Mouse (Mus musculus): Measurements from ENCODE around the gene Tkfc. TPM values are rescaled to one million over a fixed set of nuclear protein-coding genes. Genes with fewer than 3 reads are reported as not detected.
"Not testable (repeated sequence)": the region's sequence is repeated elsewhere in the genome, so short reads cannot be mapped to it uniquely, and the experiment has no call there.

Tkfc gene
- polyA plus RNA-seq, 1 experiment: 5.4 TPM

- no peaks in the 10 kb centered on the region for H3K27me3 ChIP-seq (ENCODE audit: control insufficient read depth, insufficient read depth, low read length)
- TF ChIP-seq POLR2A (IDR thresholded peaks at IDR 0.05; ENCODE audit: low read depth, low read length) (no peak), CTCF (IDR thresholded peaks at IDR 0.05; ENCODE audit: extremely low read depth, insufficient read depth, insufficient read length, insufficient replicate concordance) (no peak)
- no peak overlapping the region for H3K27ac ChIP-seq (ENCODE audit: insufficient read depth, low read length)
- H3K36me3 ChIP-seq (ENCODE audit: control insufficient read depth, insufficient read depth, low read length): no peaks in the 10 kb centered on the region
- DNase-seq (ENCODE audit: low read depth in 1 of 2, low spot score in 2 of 2): no peak
- no peaks in the 10 kb centered on the region for H3K4me1 ChIP-seq (ENCODE audit: control insufficient read depth, insufficient read depth, insufficient read length)
- H3K4me3 ChIP-seq (ENCODE audit: extremely low read depth, insufficient read depth, insufficient read length): no peak overlapping the region
- WGBS: 80% methylated on average over 5 of the region's 5 CpGs
Measured at GRCm38 (mm10) chr19:10562351-10562750, 43.1 kb downstream of the Tkfc start.

- Histone ChIP-seq H3K4me1 (ENCODE audit: control insufficient read depth, insufficient read depth, insufficient read length) (no peaks in the 10 kb centered on the region), H3K4me3 (ENCODE audit: extremely low read depth, insufficient read depth, insufficient read length) (no peak overlapping the region), H3K27ac (ENCODE audit: insufficient read depth, low read length) (no peak overlapping the region), H3K27me3 (ENCODE audit: control insufficient read depth, insufficient read depth, low read length) (no peaks in the 10 kb centered on the region), H3K36me3 (ENCODE audit: control insufficient read depth, insufficient read depth, low read length) (no peaks in the 10 kb centered on the region)
- no peak for TF ChIP-seq CTCF (IDR thresholded peaks at IDR 0.05; ENCODE audit: extremely low read depth, insufficient read depth, insufficient read length, insufficient replicate concordance)
- no peak for TF ChIP-seq POLR2A (IDR thresholded peaks at IDR 0.05; ENCODE audit: low read depth, low read length)
- DNase-seq (ENCODE audit: low read depth in 1 of 2, low spot score in 2 of 2): no peak
- 72% methylated on average over 6 of the region's 6 CpGs for WGBS
Measured at GRCm38 (mm10) chr19:10561558-10562314, 43.7 kb downstream of the Tkfc start.

GRCm38 (mm10) chr19:10560108-10560507, 45.3 kb downstream of the Tkfc start:
- DNase-seq (ENCODE audit: low read depth in 1 of 2, low spot score in 2 of 2): no peak
- no peaks in the 10 kb centered on the region for H3K27me3 ChIP-seq (ENCODE audit: control insufficient read depth, insufficient read depth, low read length)
- no peak overlapping the region for H3K27ac ChIP-seq (ENCODE audit: insufficient read depth, low read length)
- no peak overlapping the region for H3K4me3 ChIP-seq (ENCODE audit: extremely low read depth, insufficient read depth, insufficient read length)
- H3K4me1 ChIP-seq (ENCODE audit: control insufficient read depth, insufficient read depth, insufficient read length): no peaks in the 10 kb centered on the region; the same call in 1 of the 2 replicates
- TF ChIP-seq POLR2A (IDR thresholded peaks at IDR 0.05; ENCODE audit: low read depth, low read length): no peak
- no peak for TF ChIP-seq CTCF (IDR thresholded peaks at IDR 0.05; ENCODE audit: extremely low read depth, insufficient read depth, insufficient read length, insufficient replicate concordance)
- WGBS: 66% methylated on average over 5 of the region's 5 CpGs
- no peaks in the 10 kb centered on the region for H3K36me3 ChIP-seq (ENCODE audit: control insufficient read depth, insufficient read depth, low read length)

GRCm38 (mm10) chr19:10557837-10558375, 47.5 kb downstream of the Tkfc start:
- H3K27ac ChIP-seq (ENCODE audit: insufficient read depth, low read length); H3K36me3 ChIP-seq (ENCODE audit: control insufficient read depth, insufficient read depth, low read length); DNase-seq (ENCODE audit: low read depth in 1 of 2, low spot score in 2 of 2); H3K4me3 ChIP-seq (ENCODE audit: extremely low read depth, insufficient read depth, insufficient read length); H3K27me3 ChIP-seq (ENCODE audit: control insufficient read depth, insufficient read depth, low read length); H3K4me1 ChIP-seq (ENCODE audit: control insufficient read depth, insufficient read depth, insufficient read length): not testable (repeated sequence)
- 77% methylated on average over 4 of the region's 4 CpGs for WGBS

GRCm38 (mm10) chr19:10557430-10557829, 48.0 kb downstream of the Tkfc start:
- no peak for TF ChIP-seq CTCF (IDR thresholded peaks at IDR 0.05; ENCODE audit: extremely low read depth, insufficient read depth, insufficient read length, insufficient replicate concordance)
- TF ChIP-seq POLR2A (IDR thresholded peaks at IDR 0.05; ENCODE audit: low read depth, low read length): no peak
- WGBS: 88% methylated on average over 2 of the region's 2 CpGs
- H3K27ac ChIP-seq (ENCODE audit: insufficient read depth, low read length): no peak overlapping the region

GRCm38 (mm10) chr19:10557001-10557400, 48.5 kb downstream of the Tkfc start:
- Histone ChIP-seq H3K27me3 (ENCODE audit: control insufficient read depth, insufficient read depth, low read length) (no peaks in the 10 kb centered on the region), H3K36me3 (ENCODE audit: control insufficient read depth, insufficient read depth, low read length) (no peaks in the 10 kb centered on the region), H3K4me3 (ENCODE audit: extremely low read depth, insufficient read depth, insufficient read length) (no peak overlapping the region), H3K4me1 (ENCODE audit: control insufficient read depth, insufficient read depth, insufficient read length) (no peaks in the 10 kb centered on the region; the same call in 1 of the 2 replicates), H3K27ac (ENCODE audit: insufficient read depth, low read length) (no peak overlapping the region)
- WGBS: 84% methylated on average over 2 of the region's 2 CpGs
- no peak for DNase-seq (ENCODE audit: low read depth in 1 of 2, low spot score in 2 of 2)
- TF ChIP-seq CTCF (IDR thresholded peaks at IDR 0.05; ENCODE audit: extremely low read depth, insufficient read depth, insufficient read length, insufficient replicate concordance): no peak

More at GRCm38 (mm10) chr19:10557430-10557829, 48.0 kb downstream of the Tkfc start:
- Histone ChIP-seq H3K27me3 (ENCODE audit: control insufficient read depth, insufficient read depth, low read length) (no peaks in the 10 kb centered on the region), H3K36me3 (ENCODE audit: control insufficient read depth, insufficient read depth, low read length) (no peaks in the 10 kb centered on the region), H3K4me3 (ENCODE audit: extremely low read depth, insufficient read depth, insufficient read length) (no peak overlapping the region), H3K4me1 (ENCODE audit: control insufficient read depth, insufficient read depth, insufficient read length) (no peaks in the 10 kb centered on the region; the same call in 1 of the 2 replicates)
- DNase-seq (ENCODE audit: low read depth in 1 of 2, low spot score in 2 of 2): no peak

Measured in spleen, adult 2 months (tissue).